Mouse (Mus musculus): ENCODE measurements around the gene Olfr128.
"Not testable (repeated sequence)": the region's sequence is repeated elsewhere in the genome, so short reads cannot be mapped to it uniquely, and the experiment has no call there.

Olfr128 gene

DNA sequence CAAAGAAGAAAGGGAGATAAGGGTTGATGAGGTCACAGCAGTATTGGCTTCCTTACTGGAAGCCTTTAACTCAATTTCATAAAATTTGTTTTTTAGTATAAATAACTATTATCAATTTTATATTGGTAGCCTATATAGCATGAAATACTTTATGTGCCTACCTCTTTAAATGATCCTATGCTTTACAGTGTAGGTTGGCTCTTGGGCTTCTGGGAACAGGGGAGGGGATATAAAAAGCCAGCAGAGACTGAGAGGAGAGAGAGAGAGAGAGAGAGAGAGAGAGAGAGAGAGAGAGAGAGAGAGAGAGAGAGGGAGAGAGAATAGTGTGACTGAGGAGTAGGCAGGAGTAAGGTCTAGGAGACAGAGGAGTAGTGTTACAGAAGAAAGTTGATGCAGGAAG lies at the start of gene Olfr128:
Gene Olfr128, plus strand, starts transcription at position 301 of the 400 bp plus-strand sequence.
- no peak for DNase-seq

DNA sequence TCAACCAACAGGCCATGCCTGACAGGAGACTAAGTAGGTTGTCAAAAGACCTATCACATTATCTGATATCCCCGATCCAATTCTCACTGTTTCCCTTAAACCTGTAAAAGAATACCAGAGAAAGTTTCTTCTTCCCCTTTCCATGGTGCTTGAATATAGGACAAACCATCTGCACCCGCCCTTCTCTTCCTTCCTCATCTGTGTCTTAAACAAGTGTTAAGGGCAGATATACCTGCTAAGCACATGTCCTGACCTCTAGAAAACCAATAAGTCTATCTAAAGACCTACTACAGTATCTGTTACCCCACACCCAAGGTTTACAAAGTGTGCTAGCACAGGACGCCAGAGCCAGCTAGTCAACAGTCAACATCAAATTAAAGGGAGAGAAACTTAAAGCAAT lies 46.5 kb upstream of the Olfr128 start:
- DNase-seq = no peak

DNA sequence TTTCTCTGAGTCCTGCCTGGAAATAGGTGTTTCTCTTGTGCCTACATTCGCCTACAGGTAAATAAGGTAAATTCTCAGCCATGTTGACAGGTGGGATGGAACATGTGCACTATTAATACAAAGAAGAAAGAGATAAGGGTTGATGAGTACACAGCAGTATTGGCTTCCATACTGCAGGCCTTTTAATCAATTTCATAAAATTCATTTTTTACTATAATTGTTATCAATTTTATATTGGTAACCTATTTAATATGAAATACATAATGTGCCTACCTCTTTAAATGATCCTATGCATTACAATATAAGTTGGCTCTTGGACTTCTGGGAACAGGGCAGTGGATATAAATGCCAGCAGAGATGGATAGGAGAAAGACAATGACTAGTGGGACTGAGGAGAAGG lies 20.2 kb upstream of the Olfr128 start, which contains the start of gene Olfr127:
Gene Olfr127, plus strand, starts transcription at position 301 of the 400 bp plus-strand sequence.
- DNase-seq = no peak

DNA sequence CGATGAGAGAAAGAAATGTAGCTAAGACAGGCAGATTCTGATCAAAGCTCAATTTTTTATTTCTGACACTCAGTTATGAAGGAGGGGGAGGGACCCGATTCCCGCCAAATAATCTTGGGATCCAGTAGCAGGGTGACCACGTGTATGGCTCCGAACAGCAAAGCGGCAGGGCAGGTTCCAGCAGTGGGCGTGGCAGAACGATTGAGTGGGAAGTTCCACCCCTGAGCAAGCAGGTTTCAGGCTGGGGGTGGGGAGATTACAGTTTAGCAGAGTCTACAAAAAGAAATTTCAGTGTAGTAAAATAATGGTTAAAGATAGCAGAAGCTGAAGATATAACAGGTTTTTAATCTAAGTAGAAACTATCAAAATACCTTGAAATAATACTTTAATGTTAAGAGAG lies 13.5 kb upstream of the Olfr128 start:
- DNase-seq = not testable (repeated sequence)

DNA sequence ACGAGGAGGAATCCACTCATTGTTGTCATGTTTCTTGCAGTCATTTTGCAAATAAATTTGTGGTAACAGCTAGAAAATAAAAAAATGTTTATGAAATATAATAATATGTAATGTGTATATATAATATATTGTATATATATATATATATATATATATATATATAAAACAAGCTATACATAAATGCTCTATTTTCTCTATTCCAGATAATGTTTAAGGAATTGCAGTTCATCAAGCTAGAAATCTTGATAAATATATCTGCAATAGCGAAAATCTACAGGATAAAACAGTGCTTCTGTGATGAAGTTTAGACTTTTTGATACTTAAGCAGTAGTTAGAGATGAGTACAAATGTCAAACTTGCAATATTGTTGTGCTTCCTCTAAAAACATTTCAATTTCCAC lies 32.6 kb downstream of the Olfr128 start, which contains the start of gene Olfr761:
Gene Olfr761, minus strand, starts transcription at position 101 of the 400 bp plus-strand sequence.
- DNase-seq = no peak

DNA sequence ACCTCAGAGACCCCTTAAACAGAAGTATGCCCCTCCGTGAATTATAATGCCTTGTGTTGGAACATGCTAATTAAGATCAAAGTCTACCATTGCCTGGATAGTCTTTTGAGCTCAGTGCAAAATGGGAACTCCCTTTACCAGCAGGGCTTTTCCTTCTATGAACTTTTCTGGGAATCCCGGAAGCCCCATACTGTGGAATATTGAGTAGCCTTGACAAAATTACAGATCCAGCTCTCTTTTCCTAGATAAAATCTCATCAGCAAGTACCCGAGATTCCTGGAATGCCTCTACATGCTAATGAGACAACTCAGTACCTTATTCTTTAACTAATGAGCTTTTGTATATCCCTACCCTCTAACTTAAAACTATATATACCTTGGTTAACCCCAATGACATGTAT lies 53.2 kb downstream of the Olfr128 start:
- no peak for DNase-seq

Measured in kidney, postnatal 14 days (tissue).